Mouse (Mus musculus) cerebellum, adult 8-10 months (tissue): Measurements from ENCODE around the gene Slco1a5.
"Not testable (repeated sequence)": the region's sequence is repeated elsewhere in the genome, so short reads cannot be mapped to it uniquely, and the experiment has no call there.

Experiments
- DNase-seq: peaks from one replicate; pipeline ENCODE4 v3.0.0; 2022

Gene Slco1a5

GRCm38 (mm10) chr6:142289413-142290118, 33.2 kb downstream of the Slco1a5 start:
- no peak for DNase-seq

GRCm38 (mm10) chr6:142275721-142276442, 46.9 kb downstream of the Slco1a5 start:
- no peak for DNase-seq

- not testable (repeated sequence) for DNase-seq
Observed at GRCm38 (mm10) chr6:142250738-142251307, 72.0 kb downstream of the Slco1a5 start.

- no peak for DNase-seq
Observed at GRCm38 (mm10) chr6:142245065-142245464, 77.7 kb downstream of the Slco1a5 start.

GRCm38 (mm10) chr6:142239468-142239867, 83.3 kb downstream of the Slco1a5 start:
- DNase-seq = no peak

- no peak for DNase-seq
Observed at GRCm38 (mm10) chr6:142220138-142220537, 102.6 kb downstream of the Slco1a5 start.

- no peak for DNase-seq
Observed at GRCm38 (mm10) chr6:142211821-142212220, 111.0 kb downstream of the Slco1a5 start.

GRCm38 (mm10) chr6:142209749-142210148, 113.0 kb downstream of the Slco1a5 start:
- DNase-seq = no peak

GRCm38 (mm10) chr6:142208421-142208820, 114.4 kb downstream of the Slco1a5 start, which contains the start of gene Slco1a6:
Gene Slco1a6, minus strand, starts transcription at chr6:142208521.
- DNase-seq = no peak

GRCm38 (mm10) chr6:142200524-142200923, 122.3 kb downstream of the Slco1a5 start:
- DNase-seq = no peak

GRCm38 (mm10) chr6:142194245-142194644, 128.5 kb downstream of the Slco1a5 start:
- no peak for DNase-seq

- DNase-seq = no peak
Observed at GRCm38 (mm10) chr6:142191962-142192361, 130.8 kb downstream of the Slco1a5 start.

GRCm38 (mm10) chr6:142187426-142187825, 135.4 kb downstream of the Slco1a5 start:
- DNase-seq = no peak

- DNase-seq = no peak
Observed at GRCm38 (mm10) chr6:142185868-142186415, 136.8 kb downstream of the Slco1a5 start.
